Mouse (Mus musculus) right cerebral cortex, postnatal 10 days (tissue): ENCODE measurements around the gene Etfa.

Source experiments
- DNase-seq, 2 experiments: peaks; one replicate each; pipeline ENCODE4 v3.0.0; 2021; ENCODE audit warnings: low spot score in 2 of 2

The Etfa gene

GRCm38 (mm10) chr9:55512027-55512543 lies at the start of gene Etfa:
TSS of gene Etfa (minus strand) at chr9:55512243.
- peak; percentile 97 for DNase-seq

GRCm38 (mm10) chr9:55560960-55561359 lies 48.9 kb upstream of the Etfa start:
- no peak for DNase-seq

GRCm38 (mm10) chr9:55554986-55555385 lies 42.9 kb upstream of the Etfa start:
- DNase-seq, result no peak

GRCm38 (mm10) chr9:55549302-55549890 lies 37.4 kb upstream of the Etfa start:
- no peak for DNase-seq

GRCm38 (mm10) chr9:55548871-55549270 lies 36.8 kb upstream of the Etfa start:
- no peak for DNase-seq

- DNase-seq, result no peak
Observed at GRCm38 (mm10) chr9:55546176-55547010, 34.4 kb upstream of the Etfa start.

GRCm38 (mm10) chr9:55545556-55546175 lies 33.6 kb upstream of the Etfa start:
- DNase-seq, result no peak

GRCm38 (mm10) chr9:55544861-55545555 lies 33.0 kb upstream of the Etfa start:
- DNase-seq, result no peak

GRCm38 (mm10) chr9:55543703-55544401 lies 31.8 kb upstream of the Etfa start:
- peak in 1 of 2 experiments; percentile 44 for DNase-seq

GRCm38 (mm10) chr9:55543336-55543702 lies 31.3 kb upstream of the Etfa start:
- DNase-seq, result no peak

- no peak for DNase-seq
Observed at GRCm38 (mm10) chr9:55542366-55543325, 30.6 kb upstream of the Etfa start.

GRCm38 (mm10) chr9:55541681-55542365 lies 29.8 kb upstream of the Etfa start:
- no peak for DNase-seq

GRCm38 (mm10) chr9:55540888-55541287 lies 28.8 kb upstream of the Etfa start:
- peak in 1 of 2 experiments; percentile 47 for DNase-seq

- DNase-seq, result no peak
Observed at GRCm38 (mm10) chr9:55540391-55540770, 28.3 kb upstream of the Etfa start.

GRCm38 (mm10) chr9:55539661-55540390 lies 27.8 kb upstream of the Etfa start:
- no peak for DNase-seq

- DNase-seq, result no peak
Observed at GRCm38 (mm10) chr9:55539006-55539405, 27.0 kb upstream of the Etfa start.

GRCm38 (mm10) chr9:55538377-55538776 lies 26.3 kb upstream of the Etfa start, which contains the start of gene Isl2:
TSS of gene Isl2 (plus strand) at chr9:55538672.
- no peak for DNase-seq

GRCm38 (mm10) chr9:55535907-55536306 lies 23.9 kb upstream of the Etfa start:
- peak; percentile 64 to 79 for DNase-seq

GRCm38 (mm10) chr9:55525716-55526115 lies 13.7 kb upstream of the Etfa start:
- DNase-seq, result no peak
